Mouse (Mus musculus): ENCODE measurements at regions not wholly inside any gene's neighbourhood (a gene's known extent, or its start where the extent isn't known, plus 50 kb on each side); places are given as distances from the start of the nearest gene placed in this dataset.

GRCm38 (mm10) chr6:120592031-120592681 lies 61.0 kb upstream of the Hdhd5 start:
- no peak for ATAC-seq (ENCODE audit: extremely low read depth, insufficient number of reproducible peaks, low FRiP score, poor library complexity, severe bottlenecking)
- Histone ChIP-seq H3K4me1 (ENCODE audit: insufficient read depth, low read depth, low read length) (peaks cover 13% of the 10 kb centered on the region; the same call in 1 of the 2 replicates), H3K36me3 (replicated peaks) (no peaks in the 10 kb centered on the region), H3K27me3 (ENCODE audit: insufficient read depth, low read length) (peaks cover 17% of the 10 kb centered on the region), H3K9me3 (replicated peaks) (no peaks in the 10 kb centered on the region), H3K4me3 (ENCODE audit: low read depth, low read length) (no peak overlapping the region)
- TF ChIP-seq GATA2 (IDR thresholded peaks at IDR 0.05; ENCODE audit: borderline replicate concordance, low read depth, low read length) (no peak), TAL1 (conservative IDR thresholded peaks at IDR 0.05; ENCODE audit: low read depth, low read length) (no peak), POLR2AphosphoS5 (IDR thresholded peaks at IDR 0.05; ENCODE audit: insufficient replicate concordance, low read depth, low read length) (no peak), CTCF (IDR thresholded peaks at IDR 0.05; ENCODE audit: low read depth, low read length) (no peak)
- DNase-seq (ENCODE audit: low spot score) = no peak

- Histone ChIP-seq H3K36me3 (replicated peaks) (no peaks in the 10 kb centered on the region), H3K4me3 (ENCODE audit: low read depth, low read length) (no peak overlapping the region), H3K27me3 (ENCODE audit: insufficient read depth, low read length) (peaks cover 15% of the 10 kb centered on the region), H3K4me1 (ENCODE audit: insufficient read depth, low read depth, low read length) (peaks cover 14% of the 10 kb centered on the region), H3K9me3 (replicated peaks) (no peaks in the 10 kb centered on the region)
- TF ChIP-seq GATA2 (IDR thresholded peaks at IDR 0.05; ENCODE audit: borderline replicate concordance, low read depth, low read length) = no peak
- TF ChIP-seq POLR2AphosphoS5 (IDR thresholded peaks at IDR 0.05; ENCODE audit: insufficient replicate concordance, low read depth, low read length) = no peak
- no peak for TF ChIP-seq CTCF (IDR thresholded peaks at IDR 0.05; ENCODE audit: low read depth, low read length)
- TF ChIP-seq GATA1 (IDR thresholded peaks at IDR 0.05; ENCODE audit: borderline replicate concordance, low read length) = no peak
- no peak for TF ChIP-seq TAL1 (conservative IDR thresholded peaks at IDR 0.05; ENCODE audit: low read depth, low read length)
- no peak for ATAC-seq (ENCODE audit: extremely low read depth, insufficient number of reproducible peaks, low FRiP score, poor library complexity, severe bottlenecking)
- DNase-seq (ENCODE audit: low spot score) = no peak
These were observed 59.1 kb upstream of the Hdhd5 start for GRCm38 (mm10) chr6:120590191-120590590.

- DNase-seq (ENCODE audit: low spot score) (no peak), ATAC-seq (ENCODE audit: extremely low read depth, insufficient number of reproducible peaks, low FRiP score, poor library complexity, severe bottlenecking) (no peak)
- H3K27me3 ChIP-seq (ENCODE audit: insufficient read depth, low read length) = peaks cover 13% of the 10 kb centered on the region
- no peak overlapping the region for H3K4me3 ChIP-seq (ENCODE audit: low read depth, low read length)
- no peaks in the 10 kb centered on the region for H3K9me3 ChIP-seq (replicated peaks)
- no peaks in the 10 kb centered on the region for H3K36me3 ChIP-seq (replicated peaks)
- H3K4me1 ChIP-seq (ENCODE audit: insufficient read depth, low read depth, low read length) = peaks cover 14% of the 10 kb centered on the region
- TF ChIP-seq GATA2 (IDR thresholded peaks at IDR 0.05; ENCODE audit: borderline replicate concordance, low read depth, low read length) (no peak), CTCF (IDR thresholded peaks at IDR 0.05; ENCODE audit: low read depth, low read length) (no peak), TAL1 (conservative IDR thresholded peaks at IDR 0.05; ENCODE audit: low read depth, low read length) (no peak), GATA1 (IDR thresholded peaks at IDR 0.05; ENCODE audit: borderline replicate concordance, low read length) (no peak), POLR2AphosphoS5 (IDR thresholded peaks at IDR 0.05; ENCODE audit: insufficient replicate concordance, low read depth, low read length) (no peak)
These were observed 57.9 kb upstream of the Hdhd5 start for GRCm38 (mm10) chr6:120588701-120589659.

- Histone ChIP-seq H3K27me3 (ENCODE audit: insufficient read depth, low read length) (peaks cover 3% of the 10 kb centered on the region), H3K4me1 (ENCODE audit: insufficient read depth, low read depth, low read length) (peaks cover 8% of the 10 kb centered on the region), H3K36me3 (replicated peaks) (no peaks in the 10 kb centered on the region), H3K9me3 (replicated peaks) (no peaks in the 10 kb centered on the region), H3K4me3 (ENCODE audit: low read depth, low read length) (no peak overlapping the region)
- TF ChIP-seq TAL1 (conservative IDR thresholded peaks at IDR 0.05; ENCODE audit: low read depth, low read length) (no peak), POLR2AphosphoS5 (IDR thresholded peaks at IDR 0.05; ENCODE audit: insufficient replicate concordance, low read depth, low read length) (no peak), GATA1 (IDR thresholded peaks at IDR 0.05; ENCODE audit: borderline replicate concordance, low read length) (no peak), CTCF (IDR thresholded peaks at IDR 0.05; ENCODE audit: low read depth, low read length) (no peak), GATA2 (IDR thresholded peaks at IDR 0.05; ENCODE audit: borderline replicate concordance, low read depth, low read length) (no peak)
- ATAC-seq (ENCODE audit: extremely low read depth, insufficient number of reproducible peaks, low FRiP score, poor library complexity, severe bottlenecking) (no peak), DNase-seq (ENCODE audit: low spot score) (no peak)
These were observed 54.8 kb upstream of the Hdhd5 start for GRCm38 (mm10) chr6:120585941-120586280.

- H3K36me3 ChIP-seq (replicated peaks) = no peaks in the 10 kb centered on the region
- peaks cover 11% of the 10 kb centered on the region for H3K4me1 ChIP-seq (ENCODE audit: insufficient read depth, low read depth, low read length)
- DNase-seq (ENCODE audit: low spot score) (no peak), ATAC-seq (ENCODE audit: extremely low read depth, insufficient number of reproducible peaks, low FRiP score, poor library complexity, severe bottlenecking) (no peak)
- TF ChIP-seq POLR2AphosphoS5 (IDR thresholded peaks at IDR 0.05; ENCODE audit: insufficient replicate concordance, low read depth, low read length) (no peak), CTCF (IDR thresholded peaks at IDR 0.05; ENCODE audit: low read depth, low read length) (no peak), TAL1 (conservative IDR thresholded peaks at IDR 0.05; ENCODE audit: low read depth, low read length) (no peak), GATA1 (IDR thresholded peaks at IDR 0.05; ENCODE audit: borderline replicate concordance, low read length) (no peak)
- H3K4me3 ChIP-seq (ENCODE audit: low read depth, low read length) = no peak overlapping the region
- no peaks in the 10 kb centered on the region for H3K9me3 ChIP-seq (replicated peaks)
- H3K27me3 ChIP-seq (ENCODE audit: insufficient read depth, low read length) = peaks cover 3% of the 10 kb centered on the region
These were observed 54.2 kb upstream of the Hdhd5 start for GRCm38 (mm10) chr6:120585118-120585940.
